Mouse (Mus musculus) megakaryocyte, adult 5-6 weeks (primary cell): Measurements from ENCODE around the gene Dgkq. TPM values are rescaled to one million over a fixed set of nuclear protein-coding genes. Genes with fewer than 3 reads are reported as not detected.
A peak's percentile ranks its signal among the peaks of the same experiment; 100 is the strongest.

Experiments used
- ATAC-seq: 2 replicates; pipeline ENCODE4 v1.8.0; 2016; ENCODE audit warnings: mild to moderate bottlenecking, inconsistent platforms; ENCODE audit not compliant: poor library complexity, severe bottlenecking
- total RNA-seq, 2 experiments: library from RNA; stranded (forward) in 1 of 2; stranded (reverse) in 1 of 2; fragments of 153-499, 151-499 nt in 1 of 2; fragments of 221-1000, 200-1000 nt in 1 of 2; gene quantifications; 2 replicates each; pipeline versions ENCODE4 v1.2.3 to v1.2.4; 2015 to 2017

Gene Dgkq
- total RNA-seq (2015) (5.2 and 5.9 TPM in 2 replicates), total RNA-seq (2017) (6.8 and 15.6 TPM in 2 replicates)

GRCm38 (mm10) chr5:108668977-108669936, at the start of gene Dgkq:
TSS of gene Dgkq (minus strand) at chr5:108669672.
- peak; percentile 87 for ATAC-seq

- ATAC-seq = no peak
These were observed 48.6 kb upstream of the Dgkq start for GRCm38 (mm10) chr5:108718051-108718450.

GRCm38 (mm10) chr5:108715974-108716373, 46.5 kb upstream of the Dgkq start:
- ATAC-seq = no peak

DNA sequence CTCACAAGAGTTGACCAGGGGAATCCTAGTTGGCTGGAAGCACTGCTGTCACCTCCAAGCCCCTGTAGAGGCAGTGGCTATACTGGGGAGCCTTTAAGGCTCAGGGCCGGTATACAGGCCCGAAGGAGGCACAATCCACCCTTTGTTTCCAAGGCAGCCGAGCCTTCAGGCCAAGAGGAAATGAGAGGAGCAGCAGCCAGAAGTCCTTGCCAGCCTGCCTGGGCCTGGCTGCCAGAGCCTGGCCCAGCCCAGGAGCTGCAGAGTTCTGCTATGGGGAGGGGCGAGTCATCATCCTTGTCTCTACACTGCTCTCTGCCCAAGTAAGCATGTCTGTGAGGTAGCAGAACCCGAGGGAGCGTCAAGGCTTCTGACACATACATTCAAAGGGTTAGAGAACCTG, 44.7 kb upstream of the Dgkq start:
- no peak for ATAC-seq

DNA sequence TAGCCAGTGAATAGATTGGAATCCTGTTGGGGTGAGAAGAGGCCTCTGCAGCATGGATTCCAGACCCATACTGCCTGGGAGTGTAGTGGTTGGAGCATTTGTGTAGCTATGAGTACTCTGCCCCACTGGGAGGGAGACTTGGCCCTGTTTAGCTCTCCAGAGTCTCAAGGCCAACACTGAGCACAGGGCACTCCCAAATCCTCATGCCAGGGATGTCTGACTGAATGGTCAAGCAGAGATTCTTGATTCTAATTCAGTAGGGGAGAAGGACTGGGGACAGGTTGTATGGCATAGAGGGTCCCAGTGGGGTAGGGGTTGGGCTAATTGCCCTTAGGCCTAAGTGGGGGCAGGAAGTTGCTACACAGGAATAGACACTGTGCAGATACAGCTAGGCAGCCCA, 44.2 kb upstream of the Dgkq start:
- ATAC-seq = no peak

- ATAC-seq = no peak
These were observed 43.6 kb upstream of the Dgkq start for GRCm38 (mm10) chr5:108713096-108713495.

DNA sequence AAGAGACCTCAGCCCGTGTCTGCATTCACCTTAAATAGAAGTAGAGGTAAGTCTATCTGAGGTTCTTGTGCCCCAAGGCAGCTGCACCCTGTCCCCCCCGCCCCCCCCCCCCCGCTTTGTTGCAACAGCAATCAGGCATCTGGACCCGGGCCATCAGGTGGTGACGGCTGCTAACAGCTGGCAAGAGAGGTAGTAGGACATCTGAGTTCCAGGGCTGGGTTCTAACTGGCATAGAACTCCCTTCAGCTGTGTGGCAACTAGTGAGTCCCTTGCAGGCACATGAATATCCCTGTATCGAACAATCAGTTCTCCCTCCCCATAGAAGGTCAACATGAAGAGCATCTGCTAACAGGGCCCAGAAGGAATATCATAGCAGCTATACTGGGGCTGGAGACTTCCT, 42.5 kb upstream of the Dgkq start:
- no peak for ATAC-seq

DNA sequence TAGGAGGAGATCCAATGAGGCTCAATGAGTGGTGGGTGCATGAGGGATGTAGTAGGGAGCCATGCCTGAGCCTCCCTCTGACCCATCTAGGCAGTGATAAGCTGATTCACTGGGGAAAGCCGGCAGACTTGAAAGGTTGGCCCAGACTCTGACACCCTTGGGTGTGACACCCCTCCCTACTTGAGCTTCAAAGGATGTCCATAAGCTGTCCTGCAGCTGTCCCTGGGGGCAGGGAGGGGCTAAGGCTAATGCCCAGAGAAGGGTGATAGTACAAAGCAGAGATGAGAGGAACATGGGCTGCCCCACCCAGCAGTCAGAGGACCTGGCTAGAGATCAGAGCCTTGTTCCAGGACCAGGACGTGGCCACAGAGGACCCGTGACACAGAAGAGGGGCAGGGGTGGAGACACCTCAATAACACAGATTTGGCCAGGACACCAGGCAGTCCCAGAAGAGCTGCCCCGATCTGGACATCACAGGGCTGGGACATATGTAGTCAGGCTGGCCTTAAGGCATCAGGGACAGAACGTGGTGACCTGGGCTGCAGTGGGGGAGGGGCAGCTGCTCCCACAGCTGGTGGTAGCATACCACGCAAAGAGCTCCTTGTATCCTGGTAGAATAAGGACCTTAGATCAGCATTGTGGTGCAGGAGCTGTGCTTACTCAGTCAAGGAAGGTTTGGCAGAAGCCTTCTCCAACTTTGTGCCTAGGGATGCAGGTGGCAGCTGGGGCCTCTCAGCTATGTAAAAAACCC, 39.7 kb upstream of the Dgkq start:
- no peak for ATAC-seq

- ATAC-seq = no peak
These were observed 38.9 kb upstream of the Dgkq start for GRCm38 (mm10) chr5:108708419-108708818.

GRCm38 (mm10) chr5:108707758-108708157, 38.3 kb upstream of the Dgkq start:
- no peak for ATAC-seq

DNA sequence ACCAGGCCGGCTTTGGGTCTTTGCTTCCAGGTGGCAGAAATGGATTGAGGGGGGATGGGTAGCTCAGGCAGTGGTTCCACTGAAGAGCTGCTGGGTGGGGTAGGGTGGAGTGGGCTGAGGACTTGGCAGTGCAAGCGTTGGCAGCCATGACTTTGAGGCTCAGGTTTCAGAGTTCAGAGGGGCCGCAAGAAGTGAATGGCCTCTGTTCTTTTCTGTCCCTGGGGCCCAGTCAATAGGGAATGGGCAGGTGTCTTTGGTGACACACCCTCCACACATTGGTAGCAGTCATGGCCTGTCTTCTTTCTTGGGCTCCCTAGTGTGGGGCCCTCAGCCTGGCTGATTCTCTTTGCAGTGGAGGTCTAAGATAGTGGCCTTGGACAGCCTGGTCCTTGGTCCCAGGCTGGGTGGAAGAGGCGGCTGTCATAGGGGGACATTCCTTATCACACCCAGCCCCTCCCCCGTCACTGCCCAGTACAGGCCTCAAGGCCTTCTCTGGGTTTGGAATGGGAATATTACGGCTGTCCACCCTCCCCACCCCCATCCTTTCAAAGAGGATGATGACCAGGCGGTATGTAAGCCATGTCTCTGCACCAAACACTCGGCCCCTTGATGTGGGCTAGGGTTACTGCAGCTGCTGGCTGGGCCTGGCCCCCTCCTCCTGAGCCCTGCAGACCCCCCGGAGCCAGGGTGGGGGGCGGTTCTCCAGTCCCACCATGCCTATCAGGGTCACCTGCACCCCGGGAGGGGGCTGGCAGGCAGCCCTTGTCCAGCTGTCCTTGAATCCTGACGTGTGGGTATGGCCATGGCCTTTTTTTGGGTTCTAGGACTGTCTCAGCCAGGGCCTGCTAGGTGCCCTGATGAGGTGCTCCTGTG, 34.5 kb upstream of the Dgkq start:
- ATAC-seq = no peak

- ATAC-seq = no peak
These were observed 32.0 kb upstream of the Dgkq start for GRCm38 (mm10) chr5:108701341-108702021.

GRCm38 (mm10) chr5:108700346-108700745, 30.9 kb upstream of the Dgkq start:
- no peak for ATAC-seq

GRCm38 (mm10) chr5:108697341-108697753, 27.9 kb upstream of the Dgkq start:
- no peak for ATAC-seq

- no peak for ATAC-seq
These were observed 27.1 kb upstream of the Dgkq start for GRCm38 (mm10) chr5:108696542-108696941.

- no peak for ATAC-seq
These were observed 26.4 kb upstream of the Dgkq start for GRCm38 (mm10) chr5:108695861-108696260.

- ATAC-seq = peak; percentile 10; the same call in 1 of the 2 replicates
These were observed 25.1 kb upstream of the Dgkq start for GRCm38 (mm10) chr5:108694352-108695261.

GRCm38 (mm10) chr5:108693872-108694288, 24.4 kb upstream of the Dgkq start:
- peak; percentile 90 for ATAC-seq

DNA sequence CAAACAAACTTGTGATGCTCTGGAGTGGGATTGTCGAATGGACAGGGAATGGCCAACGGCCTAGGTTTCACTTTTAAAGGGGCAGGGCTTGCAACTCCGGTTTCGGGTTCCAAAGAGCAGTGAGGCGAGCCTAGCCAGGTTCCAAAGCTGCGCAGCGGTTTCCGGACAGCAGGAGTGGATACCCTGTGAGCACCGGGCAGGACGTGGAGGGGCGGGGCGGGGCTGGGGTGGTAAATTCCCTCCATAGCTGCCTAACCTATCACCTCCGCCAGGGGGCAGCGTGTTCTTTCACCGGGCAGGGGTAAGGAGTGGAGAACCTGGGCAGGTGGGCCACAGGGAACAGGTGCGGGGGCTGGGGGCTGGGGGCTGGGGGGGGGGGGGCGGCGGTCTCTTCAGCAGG, 22.8 kb upstream of the Dgkq start, which contains the start of gene Fgfrl1:
Gene Fgfrl1, plus strand, starts transcription at position 112 of the 400 bp plus-strand sequence.
- peak; percentile 47 for ATAC-seq
